Mouse (Mus musculus): ENCODE measurements at regions not wholly inside any gene's neighbourhood (a gene's known extent, or its start where the extent isn't known, plus 50 kb on each side); places are given as distances from the start of the nearest gene placed in this dataset.

GRCm38 (mm10) chr8:40186715-40187583 is 487.9 kb upstream of the Adam24 start:
- DNase-seq (ENCODE audit: low read depth): no peak

DNA sequence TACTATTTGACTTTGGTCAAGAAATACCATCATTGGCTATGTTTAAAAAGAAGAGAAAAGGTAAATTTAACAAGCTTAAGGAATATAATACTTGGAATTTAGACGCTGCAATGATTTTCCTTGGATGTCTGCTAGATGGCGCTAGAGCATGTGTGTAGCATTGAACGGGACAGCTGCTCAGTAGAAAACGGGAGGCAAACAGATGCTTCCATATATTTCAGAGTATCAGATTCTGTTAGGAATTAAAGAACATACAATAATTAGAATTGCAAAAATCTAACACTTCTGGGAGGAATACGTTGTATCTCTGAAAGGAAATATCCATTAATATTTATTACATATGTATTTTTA is 487.3 kb upstream of the Adam24 start:
- DNase-seq (ENCODE audit: low read depth): peak; percentile 10

GRCm38 (mm10) chr8:40192266-40192665 is 482.6 kb upstream of the Adam24 start:
- DNase-seq (ENCODE audit: low read depth): no peak

GRCm38 (mm10) chr8:40193148-40193547 is 481.7 kb upstream of the Adam24 start:
- DNase-seq (ENCODE audit: low read depth): no peak

GRCm38 (mm10) chr8:40210871-40211270 is 464.0 kb upstream of the Adam24 start:
- no peak for DNase-seq (ENCODE audit: low read depth)

GRCm38 (mm10) chr8:40223521-40223920 is 451.4 kb upstream of the Adam24 start:
- DNase-seq (ENCODE audit: low read depth): no peak

- DNase-seq (ENCODE audit: low read depth): no peak
These were observed 447.6 kb upstream of the Adam24 start for GRCm38 (mm10) chr8:40227262-40227661.
